Mouse (Mus musculus): ENCODE measurements around the gene Rnf144b. TPM values are rescaled to one million over a fixed set of nuclear protein-coding genes. Genes with fewer than 3 reads are reported as not detected.

The Rnf144b gene
- polyA plus RNA-seq, 1 experiment: 15.1 TPM

GRCm38 (mm10) chr13:47251114-47251764 lies 128.8 kb downstream of the Rnf144b start:
- H3K4me1 ChIP-seq (ENCODE audit: control insufficient read depth, insufficient read depth, low read length): peaks cover 1% of the 10 kb centered on the region; the same call in 1 of the 2 replicates
- TF ChIP-seq CTCF (IDR thresholded peaks at IDR 0.05; ENCODE audit: extremely low read depth, insufficient read depth, low read length) (no peak), POLR2A (IDR thresholded peaks at IDR 0.05; ENCODE audit: extremely low read depth, insufficient read depth, low read length) (no peak)
- no peak overlapping the region for H3K27ac ChIP-seq (ENCODE audit: insufficient read depth, low read length)
- H3K4me3 ChIP-seq (ENCODE audit: insufficient read depth, low read length): no peak overlapping the region

- TF ChIP-seq POLR2A (IDR thresholded peaks at IDR 0.05; ENCODE audit: extremely low read depth, insufficient read depth, low read length) (no peak), CTCF (IDR thresholded peaks at IDR 0.05; ENCODE audit: extremely low read depth, insufficient read depth, low read length) (no peak)
- no peak overlapping the region for H3K4me3 ChIP-seq (ENCODE audit: insufficient read depth, low read length)
- no peak overlapping the region for H3K27ac ChIP-seq (ENCODE audit: insufficient read depth, low read length)
- H3K4me1 ChIP-seq (ENCODE audit: control insufficient read depth, insufficient read depth, low read length): no peaks in the 10 kb centered on the region
Measured at GRCm38 (mm10) chr13:47253711-47254110, 131.3 kb downstream of the Rnf144b start.

DNA sequence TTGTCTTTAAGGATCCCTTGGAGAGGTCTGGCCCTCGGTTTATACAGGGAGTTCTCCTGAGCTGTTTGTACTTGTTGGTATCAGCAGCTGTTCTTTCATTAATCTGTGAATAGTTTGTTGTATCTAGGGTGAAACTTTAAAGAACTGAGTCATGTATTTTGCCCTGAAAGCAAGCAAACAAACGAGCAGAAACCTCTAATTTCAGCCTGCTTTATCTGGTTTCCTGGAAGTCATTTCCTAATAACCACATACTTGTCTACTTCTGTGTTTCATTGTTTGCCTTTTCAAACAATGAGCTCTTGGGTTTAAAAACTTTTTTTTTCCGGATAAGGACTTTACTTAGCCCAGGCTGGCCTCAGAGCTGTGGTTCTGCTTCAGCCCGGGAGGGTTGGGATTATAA lies 136.8 kb downstream of the Rnf144b start:
- Histone ChIP-seq H3K4me1 (ENCODE audit: control insufficient read depth, insufficient read depth, low read length) (no peaks in the 10 kb centered on the region), H3K4me3 (ENCODE audit: insufficient read depth, low read length) (no peak overlapping the region), H3K27ac (ENCODE audit: insufficient read depth, low read length) (no peak overlapping the region)
- no peak for TF ChIP-seq POLR2A (IDR thresholded peaks at IDR 0.05; ENCODE audit: extremely low read depth, insufficient read depth, low read length)
- TF ChIP-seq CTCF (IDR thresholded peaks at IDR 0.05; ENCODE audit: extremely low read depth, insufficient read depth, low read length): no peak

DNA sequence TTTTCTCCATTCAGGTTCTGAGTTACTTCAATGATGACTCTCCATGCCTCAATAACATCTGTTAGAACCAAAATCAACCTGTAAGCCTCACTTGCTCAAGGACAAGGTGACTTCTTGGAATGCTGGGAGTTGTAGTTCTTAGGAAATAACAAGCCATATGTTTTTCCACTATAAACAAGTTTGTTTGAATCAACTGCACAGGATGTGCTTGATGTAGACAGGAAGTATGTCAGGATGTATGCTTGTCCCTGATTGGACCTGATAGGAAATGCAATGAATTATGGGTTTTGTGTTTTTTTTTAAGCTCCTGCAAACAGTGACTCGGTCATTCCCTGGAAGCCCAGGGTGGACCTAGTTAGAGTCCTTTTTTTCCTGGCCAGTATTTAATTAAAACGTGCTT lies 139.5 kb downstream of the Rnf144b start:
- Histone ChIP-seq H3K4me1 (ENCODE audit: control insufficient read depth, insufficient read depth, low read length) (no peaks in the 10 kb centered on the region), H3K27ac (ENCODE audit: insufficient read depth, low read length) (no peak overlapping the region)
- no peak for TF ChIP-seq CTCF (IDR thresholded peaks at IDR 0.05; ENCODE audit: extremely low read depth, insufficient read depth, low read length)
- TF ChIP-seq POLR2A (IDR thresholded peaks at IDR 0.05; ENCODE audit: extremely low read depth, insufficient read depth, low read length): no peak

GRCm38 (mm10) chr13:47264382-47264781 lies 141.9 kb downstream of the Rnf144b start:
- Histone ChIP-seq H3K4me3 (ENCODE audit: insufficient read depth, low read length) (no peak overlapping the region), H3K27ac (ENCODE audit: insufficient read depth, low read length) (no peak overlapping the region), H3K4me1 (ENCODE audit: control insufficient read depth, insufficient read depth, low read length) (no peaks in the 10 kb centered on the region)
- TF ChIP-seq CTCF (IDR thresholded peaks at IDR 0.05; ENCODE audit: extremely low read depth, insufficient read depth, low read length) (no peak), POLR2A (IDR thresholded peaks at IDR 0.05; ENCODE audit: extremely low read depth, insufficient read depth, low read length) (no peak)

More for the DNA sequence above, 139.5 kb downstream of the Rnf144b start:
- no peak overlapping the region for H3K4me3 ChIP-seq (ENCODE audit: insufficient read depth, low read length)

DNA sequence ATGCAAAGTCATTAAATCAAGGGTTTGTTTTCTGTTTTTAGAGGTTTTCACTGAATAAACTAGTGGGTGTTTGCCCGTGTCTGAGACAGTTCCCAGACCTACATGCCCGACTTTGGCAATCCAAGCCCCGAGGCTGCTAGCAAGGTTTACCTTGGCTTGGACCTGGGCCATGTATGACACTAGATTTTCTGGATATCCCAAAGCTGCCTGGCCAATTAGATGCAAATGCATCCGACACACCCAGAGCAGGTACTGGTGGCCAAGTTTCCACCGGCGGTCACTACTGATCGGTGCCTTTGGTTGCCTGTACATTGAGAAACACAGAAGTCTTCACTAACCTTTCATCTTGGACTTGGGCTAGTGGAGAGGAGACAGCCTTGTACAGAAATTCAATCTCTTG lies 144.0 kb downstream of the Rnf144b start:
- Histone ChIP-seq H3K27ac (ENCODE audit: insufficient read depth, low read length) (no peak overlapping the region), H3K4me1 (ENCODE audit: control insufficient read depth, insufficient read depth, low read length) (no peaks in the 10 kb centered on the region), H3K4me3 (ENCODE audit: insufficient read depth, low read length) (no peak overlapping the region)
- TF ChIP-seq CTCF (IDR thresholded peaks at IDR 0.05; ENCODE audit: extremely low read depth, insufficient read depth, low read length): no peak
- TF ChIP-seq POLR2A (IDR thresholded peaks at IDR 0.05; ENCODE audit: extremely low read depth, insufficient read depth, low read length): no peak

GRCm38 (mm10) chr13:47268227-47268626 lies 145.8 kb downstream of the Rnf144b start:
- no peak overlapping the region for H3K4me3 ChIP-seq (ENCODE audit: insufficient read depth, low read length)
- TF ChIP-seq CTCF (IDR thresholded peaks at IDR 0.05; ENCODE audit: extremely low read depth, insufficient read depth, low read length): no peak
- no peak for TF ChIP-seq POLR2A (IDR thresholded peaks at IDR 0.05; ENCODE audit: extremely low read depth, insufficient read depth, low read length)
- no peak overlapping the region for H3K27ac ChIP-seq (ENCODE audit: insufficient read depth, low read length)
- no peaks in the 10 kb centered on the region for H3K4me1 ChIP-seq (ENCODE audit: control insufficient read depth, insufficient read depth, low read length)

GRCm38 (mm10) chr13:47272928-47273327 lies 150.5 kb downstream of the Rnf144b start:
- no peaks in the 10 kb centered on the region for H3K4me1 ChIP-seq (ENCODE audit: control insufficient read depth, insufficient read depth, low read length)
- no peak overlapping the region for H3K4me3 ChIP-seq (ENCODE audit: insufficient read depth, low read length)
- TF ChIP-seq POLR2A (IDR thresholded peaks at IDR 0.05; ENCODE audit: extremely low read depth, insufficient read depth, low read length) (no peak), CTCF (IDR thresholded peaks at IDR 0.05; ENCODE audit: extremely low read depth, insufficient read depth, low read length) (no peak)
- H3K27ac ChIP-seq (ENCODE audit: insufficient read depth, low read length): no peak overlapping the region

DNA sequence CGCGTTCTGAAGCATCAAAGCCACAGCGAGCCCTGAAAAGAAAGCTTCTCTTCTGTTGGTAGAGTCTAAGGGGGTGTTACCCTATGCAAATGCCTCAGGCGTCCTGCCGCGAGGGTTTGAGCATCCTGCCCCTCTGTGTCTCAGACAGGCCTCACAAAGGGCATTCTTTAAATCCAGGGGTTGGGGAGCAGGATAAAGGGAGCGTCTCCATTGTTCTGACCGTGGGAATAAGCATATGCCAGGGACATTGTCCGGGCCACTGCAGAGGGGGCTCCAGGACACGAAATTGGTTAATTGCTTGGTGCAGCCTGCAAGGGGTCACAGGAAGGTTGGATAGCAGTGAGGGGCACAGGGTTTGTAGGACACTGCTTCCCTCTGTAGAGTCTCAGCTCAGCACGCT lies 151.0 kb downstream of the Rnf144b start:
- no peak for TF ChIP-seq POLR2A (IDR thresholded peaks at IDR 0.05; ENCODE audit: extremely low read depth, insufficient read depth, low read length)
- no peak for TF ChIP-seq CTCF (IDR thresholded peaks at IDR 0.05; ENCODE audit: extremely low read depth, insufficient read depth, low read length)
- Histone ChIP-seq H3K4me3 (ENCODE audit: insufficient read depth, low read length) (no peak overlapping the region; the same call in 1 of the 2 replicates), H3K4me1 (ENCODE audit: control insufficient read depth, insufficient read depth, low read length) (no peaks in the 10 kb centered on the region), H3K27ac (ENCODE audit: insufficient read depth, low read length) (no peak overlapping the region)

DNA sequence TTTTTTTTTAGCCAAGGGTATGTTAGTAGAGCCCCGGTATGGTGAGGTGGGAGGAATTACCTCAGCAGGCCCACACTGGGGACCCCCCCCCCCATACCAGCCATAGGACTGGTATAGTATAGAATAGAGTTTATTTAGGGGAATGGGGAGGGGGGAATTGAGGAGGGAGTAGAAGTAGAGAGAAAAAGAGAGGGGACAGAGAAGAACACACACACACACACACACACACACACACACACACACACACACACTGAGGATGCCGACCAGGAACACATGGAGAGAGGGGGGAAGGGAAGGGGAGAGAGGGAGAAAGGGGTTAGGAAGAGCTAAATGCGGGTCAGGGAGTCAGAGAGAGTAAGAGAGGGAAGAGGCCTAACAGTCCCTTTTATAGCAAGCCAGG lies 151.7 kb downstream of the Rnf144b start:
- TF ChIP-seq POLR2A (IDR thresholded peaks at IDR 0.05; ENCODE audit: extremely low read depth, insufficient read depth, low read length) (no peak), CTCF (IDR thresholded peaks at IDR 0.05; ENCODE audit: extremely low read depth, insufficient read depth, low read length) (no peak)
- no peaks in the 10 kb centered on the region for H3K4me1 ChIP-seq (ENCODE audit: control insufficient read depth, insufficient read depth, low read length)
- H3K4me3 ChIP-seq (ENCODE audit: insufficient read depth, low read length): no peak overlapping the region
- no peak overlapping the region for H3K27ac ChIP-seq (ENCODE audit: insufficient read depth, low read length)
